Mouse (Mus musculus): ENCODE data around the gene Gm10330.
"Not testable (repeated sequence)": the region's sequence is repeated elsewhere in the genome, so short reads cannot be mapped to it uniquely, and the experiment has no call there.

Gene Gm10330

GRCm38 (mm10) chr12:23780165-23780564 lies at the start of gene Gm10330:
TSS of gene Gm10330 (minus strand) at chr12:23780265.
- not testable (repeated sequence) for DNase-seq (ENCODE audit: low read depth)

GRCm38 (mm10) chr12:23800776-23801175 lies 20.7 kb upstream of the Gm10330 start:
- DNase-seq (ENCODE audit: low read depth): not testable (repeated sequence)

- DNase-seq (ENCODE audit: low read depth): not testable (repeated sequence)
Measured at GRCm38 (mm10) chr12:23800366-23800765, 20.3 kb upstream of the Gm10330 start.

Measured in c-Kit-positive CD71-negative TER-119-negative erythroid progenitor cells, embryonic 14.5 days (primary cell).